Mouse (Mus musculus) MEL (cell line): ENCODE measurements at regions not wholly inside any gene's neighbourhood (a gene's known extent, or its start where the extent isn't known, plus 50 kb on each side); places are given as distances from the start of the nearest gene placed in this dataset.

Source experiments
- BHLHE40 ChIP-seq: IDR thresholded peaks from 2 replicates; pipeline ENCODE4 v1.6.1; 2012; ENCODE audit warnings: low read depth, mild to moderate bottlenecking, inconsistent platforms, low read length, improper control_type of control experiment, borderline replicate concordance
- CHD1 ChIP-seq: IDR thresholded peaks from 2 replicates; pipeline ENCODE4 v1.6.1; 2012; ENCODE audit warnings: low read depth, mild to moderate bottlenecking, inconsistent platforms, low read length, improper control_type of control experiment
- ELF1 ChIP-seq: IDR thresholded peaks from 2 replicates; pipeline ENCODE4 v1.6.1; 2014; ENCODE audit warnings: low read depth, mild to moderate bottlenecking, inconsistent platforms, low read length, improper control_type of control experiment, moderate library complexity
- KAT2A ChIP-seq: conservative IDR thresholded peaks from 2 replicates; pipeline ENCODE4 v1.6.1; 2012; ENCODE audit warnings: low read depth, low read length, improper control_type of control experiment, inconsistent platforms
- MAX ChIP-seq: IDR thresholded peaks from 2 replicates; pipeline ENCODE4 v1.6.1; 2011; ENCODE audit warnings: low read length, improper control_type of control experiment
- MYC ChIP-seq: IDR thresholded peaks from 2 replicates; pipeline ENCODE4 v1.6.1; 2011; ENCODE audit warnings: low read depth, mild to moderate bottlenecking, low read length, improper control_type of control experiment, moderate library complexity
- NRF1 ChIP-seq: IDR thresholded peaks from 2 replicates; pipeline ENCODE4 v1.6.1; 2014; ENCODE audit warnings: low read depth, mild to moderate bottlenecking, inconsistent platforms, low read length, improper control_type of control experiment, moderate library complexity; ENCODE audit not compliant: poor library complexity, insufficient read depth, severe bottlenecking
- RCOR1 ChIP-seq: IDR thresholded peaks from 2 replicates; pipeline ENCODE4 v1.6.1; 2012; ENCODE audit warnings: low read depth, mild to moderate bottlenecking, inconsistent platforms, low read length, improper control_type of control experiment
- SMC3 ChIP-seq: IDR thresholded peaks from 2 replicates; pipeline ENCODE4 v1.6.1; 2011; ENCODE audit warnings: low read depth, low read length, improper control_type of control experiment
- TBP ChIP-seq: IDR thresholded peaks from 2 replicates; pipeline ENCODE4 v1.8.0; 2011; ENCODE audit warnings: low read depth, low read length, improper control_type of control experiment
- ZNF384 ChIP-seq: IDR thresholded peaks from 2 replicates; pipeline ENCODE4 v1.6.1; 2012; ENCODE audit warnings: low read depth, mild to moderate bottlenecking, inconsistent platforms, low read length, improper control_type of control experiment

GRCm38 (mm10) chr5:29950456-29951170, 62.3 kb upstream of the Il6 start:
- TF ChIP-seq BHLHE40 (no peak), SMC3 (no peak), MAX (no peak), KAT2A (no peak), MYC (no peak), CHD1 (no peak), TBP (no peak), ELF1 (no peak), ZNF384 (no peak), NRF1 (no peak), RCOR1 (no peak)
